Mouse (Mus musculus): ENCODE measurements at regions not wholly inside any gene's neighbourhood (a gene's known extent, or its start where the extent isn't known, plus 50 kb on each side); places are given as distances from the start of the nearest gene placed in this dataset.

- Histone ChIP-seq H3K27ac (replicated peaks; ENCODE audit: low read depth, low read length) (no peak overlapping the region), H3K9me3 (ENCODE audit: control insufficient read depth, low read length) (no peaks in the 10 kb centered on the region), H3K4me2 (ENCODE audit: low read length) (no peak overlapping the region), H3K27me3 (ENCODE audit: control insufficient read depth, insufficient read depth, low read length) (no peaks in the 10 kb centered on the region), H3K4me1 (ENCODE audit: control insufficient read depth, insufficient read depth, low read length) (no peaks in the 10 kb centered on the region), H3K4me3 (replicated peaks; ENCODE audit: low read depth, low read length) (no peak overlapping the region), H3K9ac (replicated peaks; ENCODE audit: low read length) (no peak overlapping the region), H3K36me3 (ENCODE audit: control insufficient read depth, insufficient read depth, low read length) (no peaks in the 10 kb centered on the region)
- no peak for ATAC-seq (ENCODE audit: low FRiP score, low TSS enrichment)
- no peak for DNase-seq
Measured at GRCm38 (mm10) chr10:100282471-100282870, 53.0 kb upstream of the Gm4301 start.

Measured in midbrain, embryonic 14.5 days (tissue).